Mouse (Mus musculus) R1 (cell line): Measurements from ENCODE around the gene Ptges3.
"Not testable (repeated sequence)": the region's sequence is repeated elsewhere in the genome, so short reads cannot be mapped to it uniquely, and the experiment has no call there.

ENCODE experiments used
- DNase-seq: peaks from one replicate; pipeline ENCODE4 v3.0.0-alpha.2; 2018; ENCODE audit warnings: low read depth, low spot score

Ptges3 gene

GRCm38 (mm10) chr10:128058601-128059151 is at the start of gene Ptges3:
Gene Ptges3, plus strand, starts transcription at chr10:128058954.
- DNase-seq: peak; percentile 96

GRCm38 (mm10) chr10:128009735-128010134 is 49.0 kb upstream of the Ptges3 start:
- DNase-seq: no peak

GRCm38 (mm10) chr10:128015068-128015934 is 43.5 kb upstream of the Ptges3 start, which contains the start of gene Prim1:
Gene Prim1, plus strand, starts transcription at chr10:128015168.
- DNase-seq: peak; percentile 94

GRCm38 (mm10) chr10:128022196-128022595 is 36.6 kb upstream of the Ptges3 start:
- DNase-seq: no peak

GRCm38 (mm10) chr10:128023496-128023895 is 35.3 kb upstream of the Ptges3 start:
- DNase-seq: no peak

GRCm38 (mm10) chr10:128029931-128030330 is 28.8 kb upstream of the Ptges3 start:
- DNase-seq: no peak

GRCm38 (mm10) chr10:128030860-128031259 is 27.9 kb upstream of the Ptges3 start:
- no peak for DNase-seq

- peak; percentile 64 for DNase-seq
Observed at GRCm38 (mm10) chr10:128036746-128037425, 21.9 kb upstream of the Ptges3 start.

- no peak for DNase-seq
Observed at GRCm38 (mm10) chr10:128037921-128038320, 20.8 kb upstream of the Ptges3 start.

GRCm38 (mm10) chr10:128039167-128039566 is 19.6 kb upstream of the Ptges3 start:
- DNase-seq: peak; percentile 61

- peak; percentile 57 for DNase-seq
Observed at GRCm38 (mm10) chr10:128039858-128040257, 18.9 kb upstream of the Ptges3 start.

GRCm38 (mm10) chr10:128040293-128040692 is 18.5 kb upstream of the Ptges3 start:
- no peak for DNase-seq

- no peak for DNase-seq
Observed at GRCm38 (mm10) chr10:128041636-128042035, 17.1 kb upstream of the Ptges3 start.

- DNase-seq: no peak
Observed at GRCm38 (mm10) chr10:128042466-128042865, 16.3 kb upstream of the Ptges3 start.

- DNase-seq: no peak
Observed at GRCm38 (mm10) chr10:128043041-128043835, 15.5 kb upstream of the Ptges3 start.

GRCm38 (mm10) chr10:128048157-128048556 is 10.6 kb upstream of the Ptges3 start:
- DNase-seq: no peak

GRCm38 (mm10) chr10:128049741-128050140 is 9.0 kb upstream of the Ptges3 start:
- DNase-seq: no peak

- DNase-seq: no peak
Observed at GRCm38 (mm10) chr10:128050355-128050754, 8.4 kb upstream of the Ptges3 start.

- DNase-seq: no peak
Observed at GRCm38 (mm10) chr10:128051589-128051988, 7.2 kb upstream of the Ptges3 start.

GRCm38 (mm10) chr10:128052136-128052535 is 6.6 kb upstream of the Ptges3 start:
- DNase-seq: not testable (repeated sequence)

GRCm38 (mm10) chr10:128053001-128053400 is 5.8 kb upstream of the Ptges3 start:
- peak; percentile 60 for DNase-seq

GRCm38 (mm10) chr10:128058184-128058583 is 570 bp upstream of the Ptges3 start:
- no peak for DNase-seq
